Mouse (Mus musculus): ENCODE results near the gene Lsm3.

GRCm38 (mm10) chr6:91530673-91531072 lies 14.9 kb downstream of the Lsm3 start:
- TF ChIP-seq CTCF (conservative IDR thresholded peaks at IDR 0.05; ENCODE audit: low read length) (no peak), NANOG (IDR thresholded peaks at IDR 0.05; ENCODE audit: borderline replicate concordance, low read length) (no peak), POU5F1 (IDR thresholded peaks at IDR 0.05; ENCODE audit: borderline replicate concordance, low read length) (no peak)

All from E14TG2a.4 (cell line).